Mouse (Mus musculus) embryonic facial prominence, embryonic 14.5 days (tissue): ENCODE results near the gene Uspl1. TPM values are rescaled to one million over a fixed set of nuclear protein-coding genes. Genes with fewer than 3 reads are reported as not detected.

Experiments
- ATAC-seq: fragments of 200-750 bp; cut with Nextera tagmentation; 2 replicates; pipeline ENCODE4 v1.8.0; 2017; ENCODE audit warnings: low read depth, moderate number of reproducible peaks, moderate TSS enrichment
- DNase-seq: peaks from one replicate; pipeline ENCODE4 v3.0.0-alpha.2; 2015; ENCODE audit warnings: low spot score
- H3K27ac ChIP-seq: fragments of 300-500 bp; sonication (generic); replicated peaks from 2 replicates; pipeline ENCODE4 v1.5.1; 2014; ENCODE audit warnings: low read depth, mild to moderate bottlenecking, low read length, moderate library complexity
- H3K27me3 ChIP-seq: fragments of 300-500 bp; sonication (generic); replicated peaks from 2 replicates; pipeline ENCODE4 v1.6.1; 2014; ENCODE audit warnings: low read length; ENCODE audit not compliant: control insufficient read depth, insufficient read depth
- H3K36me3 ChIP-seq: fragments of 300-500 bp; sonication (generic); 2 replicates; pipeline ENCODE4 v1.6.1; 2014; ENCODE audit warnings: low read length, mixed read lengths; ENCODE audit not compliant: control insufficient read depth, insufficient read depth
- H3K4me1 ChIP-seq: fragments of 300-500 bp; sonication (generic); 2 replicates; pipeline ENCODE4 v1.6.1; 2014; ENCODE audit warnings: antibody characterized with exemption, low read length; ENCODE audit not compliant: control insufficient read depth, insufficient read depth
- H3K4me2 ChIP-seq: fragments of 300-500 bp; sonication (generic); 2 replicates; pipeline ENCODE4 v1.6.1; 2014; ENCODE audit warnings: low read depth, mild to moderate bottlenecking, low read length, moderate library complexity, mixed read lengths
- H3K4me3 ChIP-seq: fragments of 300-500 bp; sonication (generic); 2 replicates; pipeline ENCODE4 v1.5.1; 2014; ENCODE audit warnings: low read depth, mild to moderate bottlenecking, low read length
- H3K9ac ChIP-seq: fragments of 300-500 bp; sonication (generic); 2 replicates; pipeline ENCODE4 v1.6.1; 2014; ENCODE audit warnings: low read depth, mild to moderate bottlenecking, low read length, moderate library complexity, mixed read lengths
- H3K9me3 ChIP-seq: fragments of 300-500 bp; sonication (generic); 2 replicates; pipeline ENCODE4 v1.6.1; 2016; ENCODE audit warnings: low read length; ENCODE audit not compliant: control insufficient read depth
- WGBS: fragments of 180-500 bp; shearing (Covaris S2); extraction: QIAGEN DNeasy Blood & Tissue Kit; methylation state at CpG from one replicate; pipeline ENCODE4 v1.1.7; 2014; 5-methylcytosine and 5-hydroxymethylcytosine counted together
- polyA plus RNA-seq: library from polyadenylated mRNA; unstranded; fragments of >200 nt; fragmentation: Nextera tagmentation; extraction: Ambion mirVana; gene quantifications from 2 replicates; pipeline ENCODE4 v1.2.1, GENCODE M21; 2014

The Uspl1 gene
- polyA plus RNA-seq, 1 experiment from 2014 or later: 41.5 TPM

DNA sequence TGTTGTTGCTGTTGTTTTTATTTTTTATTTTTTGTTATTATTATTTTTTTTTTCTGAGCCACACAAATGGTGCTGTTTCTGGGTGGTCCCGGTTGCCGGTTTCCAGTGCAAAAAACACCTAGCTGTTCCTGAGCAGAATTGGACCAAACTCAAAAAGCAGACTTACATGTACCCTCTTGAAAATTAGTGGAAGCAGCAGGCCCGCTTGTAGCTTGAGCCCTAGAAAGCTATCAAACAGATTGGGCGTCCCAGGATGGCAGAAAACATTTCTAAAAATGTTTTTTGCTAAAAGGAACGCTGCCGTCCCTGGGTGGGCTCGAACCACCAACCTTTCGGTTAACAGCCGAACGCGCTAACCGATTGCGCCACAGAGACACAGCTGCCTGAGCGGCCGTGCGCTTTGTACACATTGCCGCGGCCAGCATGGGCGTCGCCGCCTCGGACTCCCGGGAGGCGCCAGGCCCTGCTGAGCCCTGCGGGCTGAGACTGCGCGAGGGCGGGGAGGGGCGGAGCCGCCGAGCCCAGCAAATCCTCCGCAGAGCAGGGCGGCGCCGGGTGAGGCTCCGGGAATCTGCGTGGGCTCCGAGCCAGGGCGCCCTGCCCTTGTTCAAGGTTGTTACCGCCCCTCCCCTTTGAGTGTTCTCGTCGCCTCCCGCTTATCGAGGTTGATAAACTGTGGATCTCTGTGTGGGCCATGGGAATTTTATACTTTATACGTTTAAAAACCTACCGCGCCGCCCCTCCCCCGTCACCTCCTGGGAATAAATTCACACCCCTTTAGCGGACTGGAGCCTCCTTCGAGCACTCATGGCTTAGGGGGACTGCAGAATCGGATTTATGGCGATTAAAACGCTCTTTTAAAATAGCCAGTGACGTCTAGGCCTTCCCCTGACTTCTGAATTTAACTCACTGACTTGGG, 44.8 kb downstream of the Uspl1 start:
- Histone ChIP-seq H3K9ac (peak overlapping the region; percentile 72), H3K9me3 (no peaks in the 10 kb centered on the region), H3K4me2 (peak overlapping the region; percentile 55), H3K27me3 (no peaks in the 10 kb centered on the region), H3K27ac (peak overlapping the region; percentile 92), H3K4me3 (peak overlapping the region; percentile 56), H3K4me1 (peaks cover 10% of the 10 kb centered on the region), H3K36me3 (no peaks in the 10 kb centered on the region)
- peak; percentile 97 for DNase-seq
- WGBS: 3% methylated on average over 48 of the region's 55 CpGs
- peak; percentile 100 for ATAC-seq

GRCm38 (mm10) chr5:149229619-149230339, 45.6 kb downstream of the Uspl1 start:
- Histone ChIP-seq H3K4me1 (peaks cover 1% of the 10 kb centered on the region; the same call in 1 of the 2 replicates), H3K27ac (peak overlapping the region; percentile 92), H3K9me3 (no peaks in the 10 kb centered on the region), H3K36me3 (no peaks in the 10 kb centered on the region), H3K4me3 (peak overlapping the region; percentile 56), H3K27me3 (no peaks in the 10 kb centered on the region), H3K9ac (peak overlapping the region; percentile 72), H3K4me2 (peak overlapping the region; percentile 55)
- 72% methylated on average over 18 of the region's 18 CpGs for WGBS
- DNase-seq (no peak), ATAC-seq (no peak)

DNA sequence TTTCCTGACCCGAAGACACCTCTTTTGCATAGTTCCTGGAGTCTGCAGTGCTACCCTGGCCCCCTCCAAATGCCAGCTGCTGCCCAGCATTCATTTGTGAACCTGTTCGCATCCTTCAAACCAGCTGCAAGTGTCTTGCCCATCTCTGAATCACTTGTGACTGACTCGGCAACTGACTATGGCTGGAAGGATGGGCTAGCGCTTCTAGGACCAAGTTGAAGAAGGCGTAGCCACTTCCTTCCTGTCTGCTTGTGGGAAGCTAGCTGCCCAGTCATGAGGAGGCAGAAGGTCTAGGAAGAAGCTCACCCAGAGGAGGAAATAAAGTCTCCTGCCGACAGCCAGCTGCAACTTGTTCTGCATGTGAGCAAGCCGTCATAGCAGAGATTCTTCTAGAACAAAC, 50.9 kb downstream of the Uspl1 start:
- no peak for DNase-seq
- Histone ChIP-seq H3K9me3 (no peaks in the 10 kb centered on the region), H3K27me3 (no peaks in the 10 kb centered on the region), H3K4me2 (no peak overlapping the region), H3K4me3 (no peak overlapping the region), H3K9ac (no peak overlapping the region), H3K27ac (no peak overlapping the region), H3K36me3 (no peaks in the 10 kb centered on the region), H3K4me1 (0 out of 2 replicates have a peak, but pooled peaks cover 4% of the 10 kb centered on the region)
- 82% methylated on average over 7 of the region's 7 CpGs for WGBS
- ATAC-seq: no peak

GRCm38 (mm10) chr5:149237221-149237950, 53.2 kb downstream of the Uspl1 start:
- WGBS: 73% methylated on average over 24 of the region's 24 CpGs
- Histone ChIP-seq H3K4me3 (no peak overlapping the region), H3K9me3 (0 out of 2 replicates have a peak, but pooled peaks cover 2% of the 10 kb centered on the region), H3K9ac (no peak overlapping the region), H3K36me3 (no peaks in the 10 kb centered on the region), H3K27ac (no peak overlapping the region), H3K4me2 (no peak overlapping the region), H3K27me3 (no peaks in the 10 kb centered on the region), H3K4me1 (0 out of 2 replicates have a peak, but pooled peaks cover 4% of the 10 kb centered on the region)
- ATAC-seq (no peak), DNase-seq (peak; percentile 28)

- ATAC-seq: no peak
- H3K4me3 ChIP-seq: no peak overlapping the region
- no peak overlapping the region for H3K9ac ChIP-seq
- H3K4me2 ChIP-seq: no peak overlapping the region
- H3K27me3 ChIP-seq: no peaks in the 10 kb centered on the region
- DNase-seq: no peak
- 0 out of 2 replicates have a peak, but pooled peaks cover 7% of the 10 kb centered on the region for H3K9me3 ChIP-seq
- 88% methylated on average over 5 of the region's 5 CpGs for WGBS
- peaks cover 5% of the 10 kb centered on the region; the same call in 1 of the 2 replicates for H3K4me1 ChIP-seq
- no peaks in the 10 kb centered on the region for H3K36me3 ChIP-seq
- no peak overlapping the region for H3K27ac ChIP-seq
Observed at GRCm38 (mm10) chr5:149242467-149242866, 58.3 kb downstream of the Uspl1 start.

DNA sequence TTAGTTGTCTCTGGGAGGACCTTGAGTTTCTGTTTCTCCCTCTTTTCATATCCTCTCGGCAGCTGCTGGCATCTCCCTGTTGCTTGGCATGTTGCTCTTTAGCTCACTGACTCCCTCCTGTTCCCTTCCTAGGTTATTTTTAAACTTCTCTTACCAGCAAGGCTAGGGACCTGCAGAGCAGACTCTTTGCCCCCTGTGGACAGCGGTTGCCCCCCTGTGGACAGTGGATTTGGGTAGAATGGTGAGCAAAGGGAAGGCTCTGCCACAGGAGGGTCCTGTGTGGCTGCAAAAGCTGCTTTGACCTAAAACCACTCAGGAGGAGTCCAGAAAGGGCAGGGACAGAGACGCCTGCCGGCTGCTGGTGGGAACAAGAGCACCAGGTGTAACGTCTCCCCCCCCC, 58.9 kb downstream of the Uspl1 start:
- 54% methylated on average over 4 of the region's 5 CpGs for WGBS
- Histone ChIP-seq H3K4me1 (peaks cover 5% of the 10 kb centered on the region; the same call in 1 of the 2 replicates), H3K9me3 (0 out of 2 replicates have a peak, but pooled peaks cover 7% of the 10 kb centered on the region), H3K4me3 (no peak overlapping the region), H3K9ac (no peak overlapping the region), H3K27me3 (no peaks in the 10 kb centered on the region), H3K4me2 (no peak overlapping the region), H3K36me3 (no peaks in the 10 kb centered on the region), H3K27ac (no peak overlapping the region)
- no peak for ATAC-seq
- DNase-seq: no peak

DNA sequence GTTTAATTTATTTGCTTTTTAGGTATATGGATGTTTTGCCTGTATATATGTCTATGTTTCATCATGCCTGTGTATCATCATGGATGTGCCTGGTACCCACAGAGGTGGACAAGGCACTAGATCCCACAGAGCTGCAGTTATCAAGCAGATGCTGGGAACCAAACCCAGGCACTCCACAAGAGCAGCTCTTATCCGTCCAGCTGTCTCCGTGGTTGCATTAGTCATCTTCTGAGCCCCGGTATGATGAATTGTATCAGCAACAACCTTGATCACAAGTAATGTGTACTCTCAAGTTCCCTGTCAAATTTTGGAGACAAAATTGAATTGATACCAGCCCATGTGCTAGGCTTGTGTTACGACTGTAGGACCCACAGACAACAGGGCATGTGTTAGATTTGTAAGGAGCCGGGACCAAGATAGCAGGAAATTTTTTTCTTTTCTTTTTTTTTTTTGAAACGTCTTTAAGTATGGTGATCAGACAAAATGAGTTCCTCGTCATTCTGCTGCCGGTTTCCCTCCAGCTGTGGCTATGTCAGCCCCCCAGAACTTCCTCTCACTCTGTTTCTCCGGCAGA, 61.3 kb downstream of the Uspl1 start:
- H3K36me3 ChIP-seq: no peaks in the 10 kb centered on the region
- ATAC-seq (no peak), DNase-seq (no peak)
- no peaks in the 10 kb centered on the region for H3K27me3 ChIP-seq
- H3K4me1 ChIP-seq: peaks cover 5% of the 10 kb centered on the region; the same call in 1 of the 2 replicates
- WGBS: 25% methylated on average over 9 of the region's 9 CpGs
- peak overlapping the region; percentile 42; the same call in 1 of the 2 replicates for H3K27ac ChIP-seq
- 0 out of 2 replicates have a peak, but pooled peaks cover 7% of the 10 kb centered on the region for H3K9me3 ChIP-seq
- peak overlapping the region; percentile 40; the same call in 1 of the 2 replicates for H3K9ac ChIP-seq
- peak overlapping the region; percentile 25 for H3K4me3 ChIP-seq
- H3K4me2 ChIP-seq: peak overlapping the region; percentile 56
